Comparison of ENCODE assay signal across 7 mouse cellular contexts in the genomic region with DNA sequence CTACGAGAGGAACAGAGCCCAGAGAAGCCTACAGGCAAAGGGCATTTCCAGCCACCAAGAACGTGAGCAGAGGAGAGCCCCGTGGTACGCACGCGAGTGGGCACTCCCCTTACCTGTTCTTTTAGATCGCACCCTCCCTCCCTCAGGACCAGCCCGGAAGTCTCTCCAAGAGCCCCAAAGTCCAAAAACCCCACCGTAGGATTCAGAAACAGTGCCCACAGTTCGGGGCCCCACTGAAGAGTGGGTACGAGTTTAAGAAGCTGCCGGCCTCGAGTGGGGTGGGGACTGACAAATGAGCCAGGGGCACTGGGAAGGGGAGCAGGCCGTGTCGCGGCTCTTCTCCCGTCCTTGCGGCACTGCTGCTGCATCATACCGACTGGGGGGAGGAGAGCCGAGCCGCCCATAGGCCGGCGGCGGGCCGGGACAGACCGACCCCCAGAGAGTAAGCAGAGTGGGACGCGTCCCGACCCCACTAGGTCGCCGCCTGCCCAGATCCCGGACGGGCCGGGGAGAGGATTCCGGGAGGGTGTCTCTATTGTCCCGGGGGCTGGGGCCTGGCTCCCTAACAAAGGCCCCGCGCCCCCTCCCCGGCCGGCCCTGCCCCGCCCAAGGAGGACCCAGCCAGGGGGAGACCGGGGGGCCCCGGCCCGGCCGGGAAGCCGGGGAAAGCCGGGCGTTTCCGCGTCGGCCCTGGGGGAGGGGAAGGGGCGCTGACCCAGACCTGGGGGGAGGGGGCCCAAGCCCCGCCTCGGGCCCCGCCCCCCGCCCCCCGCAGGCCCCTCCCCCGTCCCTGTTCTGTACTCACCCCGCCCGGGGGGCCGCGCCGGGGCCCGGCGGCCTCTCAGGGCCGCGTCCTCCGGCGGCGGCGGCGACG. TPM values are rescaled to one million over a fixed set of nuclear protein-coding genes. Genes with fewer than 3 reads are reported as not detected.
DNase-seq lines count a peak whose midpoint lies in the region; ATAC-seq and TF ChIP-seq lines count a peak whose summit lies in the region.

No protein-coding gene starts in this region.

- peak; percentile 65 to 75 for DNase-seq in CD8-positive naive resting alpha-beta T cell, adult 2 months (ENCODE audit: low read depth in 2 of 2, low spot score in 2 of 2)
- DNase-seq in R1 (ENCODE audit: low read depth, low spot score) (peak; percentile 58), liver (peak; percentile 82)
- peak; percentile 84 for DNase-seq in embryonic facial prominence, embryonic 14.5 days (ENCODE audit: low spot score)
- DNase-seq in heart, postnatal 4 days: peak; percentile 72
- DNase-seq in midbrain, postnatal 0 days (ENCODE audit: low spot score): peak; percentile 62
- peak; percentile 76 for DNase-seq in thymus, postnatal 25 days

- H3K27me3 ChIP-seq in embryonic facial prominence, embryonic 14.5 days (replicated peaks; ENCODE audit: control insufficient read depth, insufficient read depth, low read length): no peaks in the 10 kb centered on the region
- H3K27me3 ChIP-seq in midbrain, postnatal 0 days (ENCODE audit: insufficient read depth, low read length): no peaks in the 10 kb centered on the region

- peaks cover 37% of the 10 kb centered on the region for H3K36me3 ChIP-seq in embryonic facial prominence, embryonic 14.5 days (ENCODE audit: control insufficient read depth, insufficient read depth, low read length)
- peaks cover 26% of the 10 kb centered on the region for H3K36me3 ChIP-seq in midbrain, postnatal 0 days (ENCODE audit: insufficient read depth, low read length)

- under 1% methylated on average over 17 of the region's 73 CpGs for WGBS in embryonic facial prominence, embryonic 14.5 days
- WGBS in midbrain, postnatal 0 days: under 1% methylated on average over 32 of the region's 73 CpGs

- peak overlapping the region; percentile 85 for H3K4me2 ChIP-seq in embryonic facial prominence, embryonic 14.5 days (ENCODE audit: low read depth, low read length)
- peak overlapping the region; percentile 91 for H3K4me2 ChIP-seq in midbrain, postnatal 0 days (ENCODE audit: low read depth, low read length, poor library complexity, severe bottlenecking)

- H3K9me3 ChIP-seq in embryonic facial prominence, embryonic 14.5 days (ENCODE audit: control insufficient read depth, low read length): no peaks in the 10 kb centered on the region
- H3K9me3 ChIP-seq in midbrain, postnatal 0 days (ENCODE audit: low read length): no peaks in the 10 kb centered on the region

- peaks cover 12% of the 10 kb centered on the region; the same call in 1 of the 2 replicates for H3K4me1 ChIP-seq in embryonic facial prominence, embryonic 14.5 days (ENCODE audit: control insufficient read depth, insufficient read depth, low read length)
- peaks cover 5% of the 10 kb centered on the region; the same call in 1 of the 2 replicates for H3K4me1 ChIP-seq in midbrain, postnatal 0 days (ENCODE audit: insufficient read depth, low read length)

- H3K27ac ChIP-seq in embryonic facial prominence, embryonic 14.5 days (replicated peaks; ENCODE audit: low read depth, low read length): peak overlapping the region; percentile 99
- peak overlapping the region; percentile 94 for H3K27ac ChIP-seq in midbrain, postnatal 0 days (ENCODE audit: low read depth, low read length)

- peak overlapping the region; percentile 81 for H3K4me3 ChIP-seq in embryonic facial prominence, embryonic 14.5 days (ENCODE audit: low read depth, low read length)
- peak overlapping the region; percentile 92 for H3K4me3 ChIP-seq in midbrain, postnatal 0 days (ENCODE audit: low read depth, low read length)

- no peak for TF ChIP-seq CTCF in midbrain, postnatal 0 days (IDR thresholded peaks at IDR 0.05)

- peak; percentile 3; the same call in 1 of the 2 replicates for ATAC-seq in embryonic facial prominence, embryonic 14.5 days (ENCODE audit: low read depth)
- peak; percentile 14; the same call in 1 of the 2 replicates for ATAC-seq in midbrain, postnatal 0 days (ENCODE audit: low FRiP score)

- peak overlapping the region; percentile 96 for H3K9ac ChIP-seq in embryonic facial prominence, embryonic 14.5 days (ENCODE audit: low read depth, low read length)
- peak overlapping the region; percentile 93 for H3K9ac ChIP-seq in midbrain, postnatal 0 days (replicated peaks; ENCODE audit: low read length, poor library complexity, severe bottlenecking)

RNA-seq across cellular contexts. Expression of a gene that starts 0.6 kb away (rescaled TPM):
- 19.5 and 20.8 TPM in 2 replicates for polyA plus RNA-seq in embryonic facial prominence, embryonic 14.5 days (2014; fragmentation: Nextera tagmentation; extraction: Ambion mirVana)
- total RNA-seq in heart, postnatal 4 days (2021): 10 to 100 TPM; 36.8 to 39.4 TPM
- 166 and 169 TPM in 2 replicates for total RNA-seq in midbrain, postnatal 0 days (2014; rRNA removed)
- polyA plus RNA-seq in midbrain, postnatal 0 days (2015; fragmentation: Nextera tagmentation; extraction: Ambion mirVana): 25.4 and 26.5 TPM in 2 replicates

RNA-seq across cellular contexts. Expression of a gene that starts 11.1 kb away (rescaled TPM):
- polyA plus RNA-seq in embryonic facial prominence, embryonic 14.5 days (2014; fragmentation: Nextera tagmentation; extraction: Ambion mirVana): 49.8 and 55.9 TPM in 2 replicates
- 10 to 100 TPM; 26.6 to 27.7 TPM for total RNA-seq in heart, postnatal 4 days (2021)
- total RNA-seq in midbrain, postnatal 0 days (2014; rRNA removed): 80.5 and 90.8 TPM in 2 replicates
- 65.4 and 73.9 TPM in 2 replicates for polyA plus RNA-seq in midbrain, postnatal 0 days (2015; fragmentation: Nextera tagmentation; extraction: Ambion mirVana)

RNA-seq across cellular contexts. Expression of a gene that starts 23.7 kb away (rescaled TPM):
- 73.3 and 83.9 TPM in 2 replicates for polyA plus RNA-seq in embryonic facial prominence, embryonic 14.5 days (2014; fragmentation: Nextera tagmentation; extraction: Ambion mirVana)
- total RNA-seq in heart, postnatal 4 days (2021): 10 to 100 TPM; 81.9 to 89.3 TPM
- 64.3 and 71.4 TPM in 2 replicates for total RNA-seq in midbrain, postnatal 0 days (2014; rRNA removed)
- polyA plus RNA-seq in midbrain, postnatal 0 days (2015; fragmentation: Nextera tagmentation; extraction: Ambion mirVana): 56.3 and 64.3 TPM in 2 replicates

RNA-seq across cellular contexts. Expression of a gene that starts 27.3 kb away (rescaled TPM):
- 0.25 and 0.33 TPM in 2 replicates for polyA plus RNA-seq in embryonic facial prominence, embryonic 14.5 days (2014; fragmentation: Nextera tagmentation; extraction: Ambion mirVana)
- under 1 TPM; 0.33 to 0.41 TPM for total RNA-seq in heart, postnatal 4 days (2021)
- 2.3 and 2.5 TPM in 2 replicates for total RNA-seq in midbrain, postnatal 0 days (2014; rRNA removed)
- polyA plus RNA-seq in midbrain, postnatal 0 days (2015; fragmentation: Nextera tagmentation; extraction: Ambion mirVana): 0.28 and 0.32 TPM in 2 replicates

RNA-seq across cellular contexts. Expression of a gene that starts 47.2 kb away (rescaled TPM):
- 11.7 and 12.6 TPM in 2 replicates for polyA plus RNA-seq in embryonic facial prominence, embryonic 14.5 days (2014; fragmentation: Nextera tagmentation; extraction: Ambion mirVana)
- 1 to 10 TPM; 5.3 TPM for total RNA-seq in heart, postnatal 4 days (2021)
- total RNA-seq in midbrain, postnatal 0 days (2014; rRNA removed): 2.1 TPM in 2 replicates
- polyA plus RNA-seq in midbrain, postnatal 0 days (2015; fragmentation: Nextera tagmentation; extraction: Ambion mirVana): 0.53 and 0.60 TPM in 2 replicates

Comparison
In these comparisons a context has a peak if more than half of its experiments do, and no peak if none do; other contexts are left out.
1. Peak in every context shown above with its lines: DNase-seq, ATAC-seq, H3K4me3 ChIP-seq and H3K27ac ChIP-seq.